Mouse (Mus musculus) gastrocnemius, adult 2 months (tissue): Measurements from ENCODE around the gene Ifnz. TPM values are rescaled to one million over a fixed set of nuclear protein-coding genes. Genes with fewer than 3 reads are reported as not detected.
"Not testable (repeated sequence)": the region's sequence is repeated elsewhere in the genome, so short reads cannot be mapped to it uniquely, and the experiment has no call there.

ENCODE experiments used
- DNase-seq: peaks from one replicate; pipeline ENCODE4 v3.0.0; 2022
- H3K27ac ChIP-seq: fragments of 200-600 bp; 2 replicates; pipeline ENCODE4 v1.8.1; 2022; ENCODE audit warnings: mild to moderate bottlenecking
- H3K4me3 ChIP-seq: fragments of 200-600 bp; 2 replicates; pipeline ENCODE4 v1.8.1; 2022; ENCODE audit warnings: mild to moderate bottlenecking, moderate library complexity
- CTCF ChIP-seq: fragments of 200-600 bp; IDR thresholded peaks from 2 replicates; pipeline ENCODE4 v1.8.1; 2022; ENCODE audit warnings: antibody characterized with exemption, mild to moderate bottlenecking, moderate library complexity
- intact Hi-C: fragments of 180-260 bp; cut with DNase I; formaldehyde crosslinking; loops from one replicate; pipeline ENCODE4 v1.15.1; 2025
- total RNA-seq, 2 experiments: library from RNA; stranded (reverse); gene quantifications; 2 replicates each; pipeline ENCODE4 v1.2.3; 2021

The Ifnz gene
- total RNA-seq, 2 experiments from 2014 or later = not detected

- H3K27ac ChIP-seq, intact Hi-C loops: not testable (repeated sequence)
- H3K4me3 ChIP-seq = 0 out of 2 replicates have a peak overlapping the region, but pooled peaks have one; percentile 46
- DNase-seq = peak; percentile 60
- peak; percentile 30 for TF ChIP-seq CTCF
Measured at GRCm38 (mm10) chr4:88805761-88806160, 23.8 kb downstream of the Ifnz start.

GRCm38 (mm10) chr4:88815928-88816327 is 34.0 kb downstream of the Ifnz start, which contains the start of gene Ifna7:
Gene Ifna7, plus strand, starts transcription at chr4:88816228.
- Histone ChIP-seq H3K4me3 (no peak within 1 kb of the TSS), H3K27ac (no peak within 1 kb of the TSS)
- intact Hi-C loops = no loop called here
- no peak for TF ChIP-seq CTCF
- DNase-seq = no peak

GRCm38 (mm10) chr4:88819659-88820058 is 37.7 kb downstream of the Ifnz start, which contains the start of gene Ifna11:
Gene Ifna11, plus strand, starts transcription at chr4:88819959.
- Histone ChIP-seq H3K4me3 (no peak within 1 kb of the TSS), H3K27ac (no peak within 1 kb of the TSS)
- intact Hi-C loops = no loop called here
- no peak for TF ChIP-seq CTCF
- no peak for DNase-seq

- H3K27ac ChIP-seq = no peak overlapping the region
- H3K4me3 ChIP-seq = no peak overlapping the region
- no peak for DNase-seq
- peak; percentile 49 for TF ChIP-seq CTCF
- intact Hi-C loops = no loop called here
Measured at GRCm38 (mm10) chr4:88822995-88823394, 41.1 kb downstream of the Ifnz start.

- not testable (repeated sequence) for H3K27ac ChIP-seq, H3K4me3 ChIP-seq, DNase-seq
- intact Hi-C loops = loop anchor here (5.0 kb wide), 1 partner anchor 255 kb away; the partner anchor contains the start of gene Ifna14
Measured at GRCm38 (mm10) chr4:88827116-88827515, 45.2 kb downstream of the Ifnz start, which contains the start of gene Ifna6. Gene Ifna6, plus strand, starts transcription at chr4:88827416.

- intact Hi-C loops = no loop called here
- peak; percentile 57 for TF ChIP-seq CTCF
- no peak for DNase-seq
- no peak overlapping the region for H3K27ac ChIP-seq
- H3K4me3 ChIP-seq = no peak overlapping the region
Measured at GRCm38 (mm10) chr4:88830523-88830922, 48.6 kb downstream of the Ifnz start.

Other genes starting within 250 kb of the Ifnz start
- not detected for gene Ifna15, start 223.9 kb upstream of the Ifnz start, total RNA-seq
- not detected for gene Ifna14, start 210.3 kb upstream of the Ifnz start, total RNA-seq
- gene Ifna9, start 189.7 kb upstream of the Ifnz start, total RNA-seq = not detected
- gene Ifna12, start 178.8 kb upstream of the Ifnz start, total RNA-seq = not detected
- gene C87499, start 147.7 kb upstream of the Ifnz start, total RNA-seq = not detected
- gene Ifna13, start 137.7 kb upstream of the Ifnz start, total RNA-seq = not detected
- gene Ifna16, start 105.2 kb upstream of the Ifnz start, total RNA-seq = not detected
- not detected for gene Ifna2, start 98.2 kb upstream of the Ifnz start, total RNA-seq
- not detected for gene Ifnab, start 90.8 kb upstream of the Ifnz start, total RNA-seq
- gene Gm26566, start 60.3 kb upstream of the Ifnz start, total RNA-seq = under 1 TPM; 0.22 to 0.48 TPM
- 10 to 100 TPM; 51.6 to 58.9 TPM for gene Klhl9, start 59.7 kb upstream of the Ifnz start, total RNA-seq
- gene Gm13271, start 27.3 kb upstream of the Ifnz start, total RNA-seq = not detected
- gene Gm13283, start 22.0 kb upstream of the Ifnz start, total RNA-seq = not detected
- gene Gm13290, start 8.3 kb upstream of the Ifnz start, total RNA-seq = not detected
- not detected for gene Gm13289, start 5.2 kb upstream of the Ifnz start, total RNA-seq
- not detected for gene Gm13272, start 2.3 kb upstream of the Ifnz start, total RNA-seq
- gene Gm13276, start 3.6 kb downstream of the Ifnz start, total RNA-seq = not detected
- gene Gm13277, start 6.5 kb downstream of the Ifnz start, total RNA-seq = not detected
- gene Gm13278, start 9.4 kb downstream of the Ifnz start, total RNA-seq = not detected
- not detected for gene Gm13275, start 12.4 kb downstream of the Ifnz start, total RNA-seq
- gene Gm13279, start 15.3 kb downstream of the Ifnz start, total RNA-seq = not detected
- not detected for gene Gm13285, start 17.5 kb downstream of the Ifnz start, total RNA-seq
- not detected for gene Gm13287, start 21.1 kb downstream of the Ifnz start, total RNA-seq
- not detected for gene Gm13288, start 23.4 kb downstream of the Ifnz start, total RNA-seq
- not detected for gene Ifna7, start 34.1 kb downstream of the Ifnz start, total RNA-seq
- not detected for gene Ifna11, start 37.8 kb downstream of the Ifnz start, total RNA-seq
- gene Ifna6, start 45.3 kb downstream of the Ifnz start, total RNA-seq = not detected
- not detected for gene Ifna5, start 53.4 kb downstream of the Ifnz start, total RNA-seq
- not detected for gene Ifna4, start 59.7 kb downstream of the Ifnz start, total RNA-seq
- not detected for gene Ifna1, start 68.0 kb downstream of the Ifnz start, total RNA-seq
- gene Ifne, start 98.1 kb downstream of the Ifnz start, total RNA-seq = not detected